Mouse (Mus musculus) stomach, postnatal 0 days (tissue): ENCODE data around the gene Klhl26. TPM values are rescaled to one million over a fixed set of nuclear protein-coding genes. Genes with fewer than 3 reads are reported as not detected.

Source experiments
- ATAC-seq: fragments of 200-750 bp; cut with Nextera tagmentation; 2 replicates; pipeline ENCODE4 v1.8.0; 2017; ENCODE audit not compliant: low FRiP score, low TSS enrichment
- DNase-seq: peaks from one replicate; pipeline ENCODE4 v3.0.0-alpha.2; 2016; ENCODE audit warnings: low spot score
- H3K27ac ChIP-seq: fragments of 300-500 bp; sonication (generic); replicated peaks from 2 replicates; pipeline ENCODE4 v1.5.1; 2014; ENCODE audit warnings: mild to moderate bottlenecking, control low read depth
- H3K27me3 ChIP-seq: fragments of 300-500 bp; sonication (generic); 2 replicates; pipeline ENCODE4 v1.6.1; 2014; ENCODE audit warnings: low read length; ENCODE audit not compliant: control insufficient read depth, insufficient read depth
- H3K36me3 ChIP-seq: fragments of 300-500 bp; sonication (generic); 2 replicates; pipeline ENCODE4 v1.6.1; 2014; ENCODE audit warnings: low read length, mixed read lengths; ENCODE audit not compliant: control insufficient read depth, insufficient read depth
- H3K4me1 ChIP-seq: fragments of 300-500 bp; sonication (generic); replicated peaks from 2 replicates; pipeline ENCODE4 v1.6.1; 2014; ENCODE audit warnings: antibody characterized with exemption; ENCODE audit not compliant: control insufficient read depth, insufficient read depth
- H3K4me2 ChIP-seq: fragments of 300-500 bp; sonication (generic); replicated peaks from 2 replicates; pipeline ENCODE4 v1.6.1; 2014; ENCODE audit warnings: low read depth, mild to moderate bottlenecking, control low read depth, moderate library complexity
- H3K4me3 ChIP-seq: fragments of 300-500 bp; sonication (generic); 2 replicates; pipeline ENCODE4 v1.5.1; 2014; ENCODE audit warnings: low read depth, low read length, control low read depth
- H3K9ac ChIP-seq: fragments of 300-500 bp; sonication (generic); 2 replicates; pipeline ENCODE4 v1.6.1; 2014; ENCODE audit warnings: mild to moderate bottlenecking, low read length, control low read depth, mixed read lengths
- H3K9me3 ChIP-seq: fragments of 300-500 bp; sonication (generic); 2 replicates; pipeline ENCODE4 v1.6.1; 2016; ENCODE audit warnings: low read length; ENCODE audit not compliant: control insufficient read depth
- CTCF ChIP-seq: IDR thresholded peaks from 2 replicates; pipeline ENCODE4 v1.5.1; 2016; ENCODE audit warnings: antibody characterized with exemption, low read depth, mild to moderate bottlenecking, moderate library complexity
- EP300 ChIP-seq: optimal IDR thresholded peaks from 2 replicates; pipeline ENCODE3; 2016; ENCODE audit warnings: antibody characterized with exemption
- WGBS: fragments of 180-500 bp; shearing (Covaris S2); extraction: QIAGEN DNeasy Blood & Tissue Kit; methylation state at CpG from one replicate; pipeline ENCODE4 v1.1.7; 2014; 5-methylcytosine and 5-hydroxymethylcytosine counted together
- polyA plus RNA-seq: library from polyadenylated mRNA; unstranded; fragments of >200 nt; fragmentation: Nextera tagmentation; extraction: Ambion mirVana; gene quantifications from 2 replicates; pipeline ENCODE4 v1.2.1, GENCODE M21; 2015

Klhl26 gene
- polyA plus RNA-seq, 1 experiment from 2014 or later = 10.4 TPM

GRCm38 (mm10) chr8:70460199-70460598 lies 16.6 kb downstream of the Klhl26 start:
- H3K9me3 ChIP-seq = no peaks in the 10 kb centered on the region
- no peaks in the 10 kb centered on the region for H3K4me1 ChIP-seq
- H3K9ac ChIP-seq = no peak overlapping the region
- ATAC-seq (no peak), DNase-seq (no peak)
- H3K4me2 ChIP-seq = no peak overlapping the region
- WGBS = 89% methylated on average over 5 of the region's 5 CpGs
- H3K36me3 ChIP-seq = no peaks in the 10 kb centered on the region
- TF ChIP-seq EP300 = no peak
- no peaks in the 10 kb centered on the region for H3K27me3 ChIP-seq
- no peak overlapping the region for H3K27ac ChIP-seq
- no peak overlapping the region for H3K4me3 ChIP-seq

- no peak overlapping the region for H3K4me3 ChIP-seq
- no peak overlapping the region for H3K4me2 ChIP-seq
- H3K9me3 ChIP-seq = no peaks in the 10 kb centered on the region
- no peak for TF ChIP-seq EP300
- TF ChIP-seq CTCF = peak; percentile 35
- ATAC-seq = no peak
- H3K4me1 ChIP-seq = no peaks in the 10 kb centered on the region
- H3K27ac ChIP-seq = no peak overlapping the region
- no peak for DNase-seq
- no peaks in the 10 kb centered on the region for H3K27me3 ChIP-seq
- 100% methylated on average over 2 of the region's 2 CpGs for WGBS
- no peaks in the 10 kb centered on the region for H3K36me3 ChIP-seq
- H3K9ac ChIP-seq = no peak overlapping the region
Measured at GRCm38 (mm10) chr8:70459636-70460035, 17.1 kb downstream of the Klhl26 start.

- Histone ChIP-seq H3K4me3 (no peak overlapping the region), H3K27ac (no peak overlapping the region), H3K27me3 (no peaks in the 10 kb centered on the region), H3K9me3 (no peaks in the 10 kb centered on the region), H3K36me3 (no peaks in the 10 kb centered on the region), H3K4me1 (no peaks in the 10 kb centered on the region; the same call in 1 of the 2 replicates), H3K9ac (no peak overlapping the region), H3K4me2 (no peak overlapping the region)
- DNase-seq (no peak), ATAC-seq (no peak)
- TF ChIP-seq CTCF (no peak), EP300 (no peak)
- 70% methylated on average over 3 of the region's 3 CpGs for WGBS
Measured at GRCm38 (mm10) chr8:70458462-70458861, 18.3 kb downstream of the Klhl26 start.

- no peak for ATAC-seq
Measured at GRCm38 (mm10) chr8:70457882-70458281, 18.9 kb downstream of the Klhl26 start.

DNA sequence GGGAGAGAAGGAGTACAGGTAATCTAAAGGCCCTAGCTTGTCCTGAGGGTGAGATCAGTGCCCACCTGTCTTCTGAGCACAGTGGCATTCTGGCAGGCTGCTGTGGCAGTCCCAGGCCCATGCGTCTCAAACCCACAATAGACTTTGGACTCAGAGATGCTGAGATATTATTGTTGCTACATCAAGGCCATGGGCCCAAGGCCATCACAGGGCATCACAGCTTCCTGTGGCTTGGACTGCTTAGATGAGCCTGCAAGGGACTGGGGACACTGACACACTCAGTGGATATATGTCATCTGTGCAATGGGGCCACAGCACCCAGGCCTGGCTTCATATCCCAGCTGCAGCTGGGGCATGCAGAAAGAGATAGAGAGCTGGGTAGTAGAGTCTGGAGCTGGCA lies 19.8 kb downstream of the Klhl26 start:
- no peaks in the 10 kb centered on the region for H3K9me3 ChIP-seq
- WGBS = 80% methylated on average over 1 of the region's 1 CpGs
- ATAC-seq (no peak; the same call in 1 of the 2 replicates), DNase-seq (no peak)
- H3K4me3 ChIP-seq = no peak overlapping the region
- H3K27ac ChIP-seq = no peak overlapping the region
- H3K4me1 ChIP-seq = no peaks in the 10 kb centered on the region; the same call in 1 of the 2 replicates
- TF ChIP-seq EP300 (no peak), CTCF (no peak)
- H3K36me3 ChIP-seq = 0 out of 2 replicates have a peak, but pooled peaks cover 4% of the 10 kb centered on the region
- no peak overlapping the region for H3K4me2 ChIP-seq
- H3K9ac ChIP-seq = no peak overlapping the region
- H3K27me3 ChIP-seq = no peaks in the 10 kb centered on the region

More at GRCm38 (mm10) chr8:70457882-70458281, 18.9 kb downstream of the Klhl26 start:
- H3K27me3 ChIP-seq = no peaks in the 10 kb centered on the region
- no peak overlapping the region for H3K9ac ChIP-seq
- H3K4me1 ChIP-seq = no peaks in the 10 kb centered on the region; the same call in 1 of the 2 replicates
- H3K9me3 ChIP-seq = no peaks in the 10 kb centered on the region
- WGBS = 86% methylated on average over 6 of the region's 6 CpGs
- TF ChIP-seq EP300 = no peak
- no peak for TF ChIP-seq CTCF
- no peak for DNase-seq
- H3K36me3 ChIP-seq = no peaks in the 10 kb centered on the region
- H3K4me3 ChIP-seq = no peak overlapping the region
- no peak overlapping the region for H3K27ac ChIP-seq
- no peak overlapping the region for H3K4me2 ChIP-seq

- ATAC-seq (peak; percentile 33; the same call in 1 of the 2 replicates), DNase-seq (no peak)
- no peaks in the 10 kb centered on the region for H3K27me3 ChIP-seq
- H3K36me3 ChIP-seq = peaks cover 11% of the 10 kb centered on the region; the same call in 1 of the 2 replicates
- no peaks in the 10 kb centered on the region for H3K9me3 ChIP-seq
- TF ChIP-seq EP300 (no peak), CTCF (no peak)
- H3K4me3 ChIP-seq = no peak overlapping the region
- 64% methylated on average over 5 of the region's 5 CpGs for WGBS
- peak overlapping the region; percentile 81 for H3K27ac ChIP-seq
- no peaks in the 10 kb centered on the region; the same call in 1 of the 2 replicates for H3K4me1 ChIP-seq
- 0 out of 2 replicates have a peak overlapping the region, but pooled peaks have one; percentile 4 for H3K9ac ChIP-seq
- H3K4me2 ChIP-seq = no peak overlapping the region
Measured at GRCm38 (mm10) chr8:70453852-70454251, 22.9 kb downstream of the Klhl26 start.
